Mouse (Mus musculus): ENCODE data around the gene Hoxb9.

DNA sequence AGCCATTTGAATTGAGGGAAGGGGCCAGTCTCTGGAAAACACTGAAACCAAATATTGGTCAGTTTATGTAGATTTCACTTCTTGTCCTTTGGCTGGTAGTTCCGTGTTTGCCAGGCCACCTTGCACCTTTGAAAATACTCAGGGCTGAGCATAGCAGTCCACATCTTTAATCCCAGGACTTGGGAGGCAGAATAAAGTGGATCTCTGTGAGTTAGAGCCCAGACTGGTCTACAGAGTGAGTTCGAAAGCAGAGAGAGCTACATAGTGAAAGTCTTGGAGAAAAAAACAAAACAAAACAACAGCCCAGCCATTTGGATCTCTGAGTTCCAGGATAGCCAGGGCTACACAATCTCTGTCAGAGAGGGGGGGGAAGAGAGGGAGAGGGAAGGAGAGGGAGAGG lies 14.1 kb upstream of the Hoxb9 start:
- TF ChIP-seq CTCF (conservative IDR thresholded peaks at IDR 0.05; ENCODE audit: insufficient read depth, insufficient read length, low read depth, low read length) (no peak), POLR2A (IDR thresholded peaks at IDR 0.05; ENCODE audit: low read depth, low read length) (no peak)
